Mouse (Mus musculus): ENCODE results near the gene Hcfc2. TPM values are rescaled to one million over a fixed set of nuclear protein-coding genes. Genes with fewer than 3 reads are reported as not detected.

The Hcfc2 gene
- polyA plus RNA-seq (2014; fragmentation: Nextera tagmentation; extraction: Ambion mirVana) = 42.8 and 45.8 TPM in 2 replicates

DNA sequence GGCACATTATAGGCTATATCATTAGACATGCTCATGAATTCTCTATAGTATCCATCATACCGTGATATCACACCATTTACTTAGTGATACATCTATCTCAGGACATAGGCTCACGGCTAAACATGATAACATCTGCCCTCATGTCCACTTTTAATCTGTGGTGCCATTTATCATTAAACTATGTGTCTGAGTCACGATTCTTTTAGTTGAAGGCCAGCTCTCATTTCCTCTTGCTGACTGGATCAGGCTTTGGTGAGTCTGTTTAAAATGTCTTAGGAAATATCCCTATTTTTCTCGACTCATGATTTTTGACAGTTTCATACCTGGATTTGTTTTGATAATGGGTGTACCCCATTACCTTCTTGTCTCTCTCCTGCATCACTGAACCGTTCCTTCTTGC is at the start of gene Hcfc2:
Gene Hcfc2, plus strand, starts transcription at position 205 of the 400 bp plus-strand sequence.
- Histone ChIP-seq H3K4me3 (ENCODE audit: low read depth, low read length) (no peak within 1 kb of the TSS), H3K27ac (ENCODE audit: low read depth, low read length) (no peak within 1 kb of the TSS)

DNA sequence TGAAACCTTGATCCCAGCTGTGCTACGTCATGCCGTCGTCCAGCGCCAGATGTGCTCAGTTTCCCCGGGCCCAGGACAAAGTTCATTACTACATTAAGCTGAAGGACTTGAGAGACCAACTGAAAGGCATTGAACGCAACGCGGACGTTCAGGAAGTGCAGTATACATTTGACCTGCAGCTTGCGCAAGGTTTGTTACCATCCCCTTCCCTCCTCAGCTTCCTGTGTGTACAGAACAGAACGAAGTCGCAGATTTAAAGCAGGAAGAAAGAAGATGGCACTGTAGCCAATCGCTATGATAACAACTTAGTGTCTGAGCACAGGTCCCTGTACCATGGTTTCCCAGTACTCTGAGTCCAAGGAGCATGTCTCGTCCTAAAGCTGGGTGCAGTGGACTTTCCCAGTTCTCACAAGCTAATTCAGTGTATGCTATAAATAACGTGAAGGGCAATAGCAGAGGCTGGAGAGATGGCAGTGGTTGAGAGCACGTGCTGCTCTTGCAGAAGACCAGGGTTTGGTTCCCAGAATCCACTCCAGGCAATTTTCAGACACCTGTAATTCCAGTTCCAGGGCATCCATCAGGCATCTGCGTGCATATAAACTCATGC is 48.7 kb upstream of the Hcfc2 start:
- H3K27ac ChIP-seq (ENCODE audit: low read depth, low read length) = no peak overlapping the region
- no peak overlapping the region for H3K9ac ChIP-seq (ENCODE audit: low read depth, low read length)
- ATAC-seq (replicated peaks; ENCODE audit: insufficient number of reproducible peaks, low FRiP score, low TSS enrichment) = no peak
- peaks cover 32% of the 10 kb centered on the region for H3K36me3 ChIP-seq (ENCODE audit: control insufficient read depth, insufficient read depth, low read length)
- no peaks in the 10 kb centered on the region for H3K4me1 ChIP-seq (ENCODE audit: control insufficient read depth, insufficient read depth, low read length)
- H3K27me3 ChIP-seq (ENCODE audit: control insufficient read depth, insufficient read depth, low read length) = no peaks in the 10 kb centered on the region
- WGBS (ENCODE audit: insufficient replicate concordance) = 83% methylated on average over 17 of the region's 17 CpGs
- H3K4me2 ChIP-seq = no peak overlapping the region
- H3K4me3 ChIP-seq (ENCODE audit: low read depth, low read length) = no peak overlapping the region
- no peaks in the 10 kb centered on the region for H3K9me3 ChIP-seq (replicated peaks; ENCODE audit: control insufficient read depth, low read length)

More for the DNA sequence above, at the start of gene Hcfc2:
- ATAC-seq (replicated peaks; ENCODE audit: insufficient number of reproducible peaks, low FRiP score, low TSS enrichment) = no peak
- H3K4me1 ChIP-seq (ENCODE audit: control insufficient read depth, insufficient read depth, low read length) = peaks cover 12% of the 10 kb centered on the region
- H3K36me3 ChIP-seq (ENCODE audit: control insufficient read depth, insufficient read depth, low read length) = no peaks in the 10 kb centered on the region
- WGBS (ENCODE audit: insufficient replicate concordance) = 71% methylated on average over 5 of the region's 5 CpGs
- H3K9ac ChIP-seq (ENCODE audit: low read depth, low read length) = no peak within 1 kb of the TSS
- no peaks in the 10 kb centered on the region for H3K27me3 ChIP-seq (ENCODE audit: control insufficient read depth, insufficient read depth, low read length)
- no peaks in the 10 kb centered on the region for H3K9me3 ChIP-seq (replicated peaks; ENCODE audit: control insufficient read depth, low read length)
- H3K4me2 ChIP-seq = no peak within 1 kb of the TSS

- peaks cover 14% of the 10 kb centered on the region for H3K36me3 ChIP-seq (ENCODE audit: control insufficient read depth, insufficient read depth, low read length)
- H3K27ac ChIP-seq (ENCODE audit: low read depth, low read length) = no peak overlapping the region
- no peak overlapping the region for H3K4me2 ChIP-seq
- H3K27me3 ChIP-seq (ENCODE audit: control insufficient read depth, insufficient read depth, low read length) = no peaks in the 10 kb centered on the region
- no peak overlapping the region for H3K4me3 ChIP-seq (ENCODE audit: low read depth, low read length)
- no peaks in the 10 kb centered on the region for H3K4me1 ChIP-seq (ENCODE audit: control insufficient read depth, insufficient read depth, low read length)
- ATAC-seq (replicated peaks; ENCODE audit: insufficient number of reproducible peaks, low FRiP score, low TSS enrichment) = no peak
- H3K9me3 ChIP-seq (replicated peaks; ENCODE audit: control insufficient read depth, low read length) = no peaks in the 10 kb centered on the region
- H3K9ac ChIP-seq (ENCODE audit: low read depth, low read length) = no peak overlapping the region
- WGBS (ENCODE audit: insufficient replicate concordance) = 90% methylated on average over 5 of the region's 5 CpGs
Observed at GRCm38 (mm10) chr10:82651221-82651620, 44.7 kb upstream of the Hcfc2 start.

GRCm38 (mm10) chr10:82652625-82653024 is 43.3 kb upstream of the Hcfc2 start:
- no peak overlapping the region for H3K27ac ChIP-seq (ENCODE audit: low read depth, low read length)
- H3K9me3 ChIP-seq (replicated peaks; ENCODE audit: control insufficient read depth, low read length) = no peaks in the 10 kb centered on the region
- WGBS (ENCODE audit: insufficient replicate concordance) = 58% methylated on average over 5 of the region's 5 CpGs
- H3K4me2 ChIP-seq = no peak overlapping the region
- H3K27me3 ChIP-seq (ENCODE audit: control insufficient read depth, insufficient read depth, low read length) = no peaks in the 10 kb centered on the region
- H3K4me1 ChIP-seq (ENCODE audit: control insufficient read depth, insufficient read depth, low read length) = no peaks in the 10 kb centered on the region
- H3K36me3 ChIP-seq (ENCODE audit: control insufficient read depth, insufficient read depth, low read length) = peaks cover 11% of the 10 kb centered on the region
- ATAC-seq (replicated peaks; ENCODE audit: insufficient number of reproducible peaks, low FRiP score, low TSS enrichment) = no peak
- H3K9ac ChIP-seq (ENCODE audit: low read depth, low read length) = no peak overlapping the region
- H3K4me3 ChIP-seq (ENCODE audit: low read depth, low read length) = no peak overlapping the region

DNA sequence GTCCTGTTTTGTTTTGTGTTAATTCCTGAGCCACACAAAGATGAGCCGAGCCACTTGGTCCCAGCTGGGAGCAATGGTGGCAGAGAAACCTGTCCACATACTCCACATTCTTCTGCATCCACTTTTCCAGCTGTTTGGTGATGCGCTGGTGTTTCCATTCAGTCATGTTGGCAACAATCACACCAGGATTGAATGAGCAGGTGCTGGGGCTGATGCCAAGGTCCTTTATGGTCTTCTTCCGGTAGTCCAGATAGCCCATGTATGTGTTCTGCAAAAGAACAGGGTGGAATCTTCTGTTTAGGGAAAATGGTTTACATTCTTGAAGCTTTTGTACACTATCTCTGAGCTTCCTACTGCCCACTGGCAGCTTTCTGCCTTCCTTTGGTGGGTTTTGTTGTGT is 41.4 kb upstream of the Hcfc2 start:
- H3K9me3 ChIP-seq (replicated peaks; ENCODE audit: control insufficient read depth, low read length) = no peaks in the 10 kb centered on the region
- no peaks in the 10 kb centered on the region for H3K4me1 ChIP-seq (ENCODE audit: control insufficient read depth, insufficient read depth, low read length)
- H3K36me3 ChIP-seq (ENCODE audit: control insufficient read depth, insufficient read depth, low read length) = peaks cover 11% of the 10 kb centered on the region; the same call in 1 of the 2 replicates
- H3K4me2 ChIP-seq = no peak overlapping the region
- H3K27me3 ChIP-seq (ENCODE audit: control insufficient read depth, insufficient read depth, low read length) = no peaks in the 10 kb centered on the region
- H3K27ac ChIP-seq (ENCODE audit: low read depth, low read length) = no peak overlapping the region
- 80% methylated on average over 3 of the region's 3 CpGs for WGBS (ENCODE audit: insufficient replicate concordance)
- H3K9ac ChIP-seq (ENCODE audit: low read depth, low read length) = no peak overlapping the region
- no peak for ATAC-seq (replicated peaks; ENCODE audit: insufficient number of reproducible peaks, low FRiP score, low TSS enrichment)
- no peak overlapping the region for H3K4me3 ChIP-seq (ENCODE audit: low read depth, low read length)

DNA sequence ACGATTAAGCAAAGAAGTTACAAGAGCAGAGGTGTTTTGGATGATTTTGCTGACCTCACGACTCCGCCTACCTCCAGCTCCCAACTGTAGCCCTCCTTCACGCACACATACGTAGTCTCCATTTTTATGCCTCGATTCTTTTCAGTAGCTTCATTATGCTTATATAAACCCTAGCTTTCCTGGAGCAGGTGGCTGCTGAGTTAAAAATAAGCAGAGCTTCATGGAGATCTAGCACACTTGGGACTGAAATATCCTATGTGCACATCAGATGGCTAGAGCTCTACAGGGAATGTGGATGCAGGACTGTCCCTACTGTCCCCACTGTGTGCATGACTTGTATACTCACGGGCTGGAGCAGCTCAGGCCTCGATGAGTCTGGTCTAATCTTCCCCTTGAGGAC is 34.1 kb upstream of the Hcfc2 start:
- no peak overlapping the region for H3K4me3 ChIP-seq (ENCODE audit: low read depth, low read length)
- WGBS (ENCODE audit: insufficient replicate concordance) = 83% methylated on average over 8 of the region's 8 CpGs

GRCm38 (mm10) chr10:82662267-82662990 is 33.5 kb upstream of the Hcfc2 start:
- Histone ChIP-seq H3K4me1 (ENCODE audit: control insufficient read depth, insufficient read depth, low read length) (peaks cover 4% of the 10 kb centered on the region; the same call in 1 of the 2 replicates), H3K9ac (ENCODE audit: low read depth, low read length) (no peak overlapping the region), H3K4me3 (ENCODE audit: low read depth, low read length) (no peak overlapping the region), H3K27me3 (ENCODE audit: control insufficient read depth, insufficient read depth, low read length) (no peaks in the 10 kb centered on the region), H3K27ac (ENCODE audit: low read depth, low read length) (no peak overlapping the region), H3K36me3 (ENCODE audit: control insufficient read depth, insufficient read depth, low read length) (no peaks in the 10 kb centered on the region), H3K9me3 (replicated peaks; ENCODE audit: control insufficient read depth, low read length) (no peaks in the 10 kb centered on the region), H3K4me2 (no peak overlapping the region)
- 75% methylated on average over 14 of the region's 14 CpGs for WGBS (ENCODE audit: insufficient replicate concordance)
- no peak for ATAC-seq (replicated peaks; ENCODE audit: insufficient number of reproducible peaks, low FRiP score, low TSS enrichment)

More for the DNA sequence above, 34.1 kb upstream of the Hcfc2 start:
- Histone ChIP-seq H3K36me3 (ENCODE audit: control insufficient read depth, insufficient read depth, low read length) (no peaks in the 10 kb centered on the region), H3K9me3 (replicated peaks; ENCODE audit: control insufficient read depth, low read length) (no peaks in the 10 kb centered on the region), H3K9ac (ENCODE audit: low read depth, low read length) (no peak overlapping the region), H3K27ac (ENCODE audit: low read depth, low read length) (no peak overlapping the region), H3K4me2 (no peak overlapping the region), H3K27me3 (ENCODE audit: control insufficient read depth, insufficient read depth, low read length) (no peaks in the 10 kb centered on the region), H3K4me1 (ENCODE audit: control insufficient read depth, insufficient read depth, low read length) (peaks cover 3% of the 10 kb centered on the region; the same call in 1 of the 2 replicates)
- ATAC-seq (replicated peaks; ENCODE audit: insufficient number of reproducible peaks, low FRiP score, low TSS enrichment) = no peak

DNA sequence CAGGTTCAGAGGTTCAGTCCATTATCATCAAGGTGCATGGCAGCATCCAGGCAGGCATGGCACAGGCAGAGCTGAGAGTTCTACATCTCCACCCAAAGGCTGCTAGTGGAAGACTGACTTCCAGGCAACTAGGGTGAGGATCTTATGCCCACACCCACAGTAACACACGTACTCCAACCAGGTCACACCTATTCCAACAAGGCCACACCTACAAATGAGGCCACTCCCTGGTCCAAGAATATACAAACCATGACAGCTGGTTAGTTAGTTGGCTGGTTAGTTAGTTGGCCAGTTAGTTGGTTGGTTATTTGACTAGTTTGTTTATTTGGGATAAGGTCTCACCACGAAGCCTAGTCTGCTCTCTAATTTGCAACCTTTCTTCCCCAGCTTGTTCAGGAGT is 32.7 kb upstream of the Hcfc2 start:
- Histone ChIP-seq H3K27ac (ENCODE audit: low read depth, low read length) (no peak overlapping the region), H3K9ac (ENCODE audit: low read depth, low read length) (no peak overlapping the region), H3K4me1 (ENCODE audit: control insufficient read depth, insufficient read depth, low read length) (peaks cover 4% of the 10 kb centered on the region; the same call in 1 of the 2 replicates), H3K4me2 (no peak overlapping the region), H3K4me3 (ENCODE audit: low read depth, low read length) (no peak overlapping the region), H3K36me3 (ENCODE audit: control insufficient read depth, insufficient read depth, low read length) (no peaks in the 10 kb centered on the region), H3K27me3 (ENCODE audit: control insufficient read depth, insufficient read depth, low read length) (no peaks in the 10 kb centered on the region), H3K9me3 (replicated peaks; ENCODE audit: control insufficient read depth, low read length) (no peaks in the 10 kb centered on the region)
- WGBS (ENCODE audit: insufficient replicate concordance) = 79% methylated on average over 2 of the region's 2 CpGs
- ATAC-seq (replicated peaks; ENCODE audit: insufficient number of reproducible peaks, low FRiP score, low TSS enrichment) = no peak
